Mouse (Mus musculus) ES-Bruce4 (cell line): ENCODE measurements around the gene Srrm4. TPM values are rescaled to one million over a fixed set of nuclear protein-coding genes. Genes with fewer than 3 reads are reported as not detected.

Experiments
- H3K27ac ChIP-seq: 2 replicates; pipeline ENCODE4 v1.5.1; 2012; ENCODE audit warnings: low read length, inconsistent platforms; ENCODE audit not compliant: insufficient read depth
- H3K27me3 ChIP-seq: 2 replicates; pipeline ENCODE4 v1.6.1; 2012; ENCODE audit warnings: mild to moderate bottlenecking, low read length, inconsistent platforms; ENCODE audit not compliant: control insufficient read depth, poor library complexity, insufficient read depth, severe bottlenecking
- H3K36me3 ChIP-seq: 2 replicates; pipeline ENCODE4 v1.6.1; 2012; ENCODE audit warnings: inconsistent platforms, mild to moderate bottlenecking, low read length, moderate library complexity; ENCODE audit not compliant: control insufficient read depth, poor library complexity, insufficient read depth, severe bottlenecking
- H3K4me1 ChIP-seq: one replicate; pipeline ENCODE4 v1.8.1; 2011; ENCODE audit warnings: low read length; ENCODE audit not compliant: control insufficient read depth, insufficient read depth
- H3K4me3 ChIP-seq: 2 replicates; pipeline ENCODE4 v1.5.1; 2011; ENCODE audit warnings: low read depth, mild to moderate bottlenecking, low read length
- H3K9ac ChIP-seq: 2 replicates; pipeline ENCODE4 v1.6.1; 2012; ENCODE audit warnings: low read depth, mild to moderate bottlenecking, inconsistent platforms; ENCODE audit not compliant: poor library complexity, severe bottlenecking
- H3K9me3 ChIP-seq: replicated peaks from 2 replicates; pipeline ENCODE4 v1.6.1; 2012; ENCODE audit warnings: mild to moderate bottlenecking, low read length, inconsistent platforms; ENCODE audit not compliant: control insufficient read depth, poor library complexity, insufficient read depth, severe bottlenecking
- CTCF ChIP-seq: IDR thresholded peaks from one replicate; pipeline ENCODE4 v1.8.1; 2011; ENCODE audit warnings: low read depth, low read length
- EP300 ChIP-seq: IDR thresholded peaks from 2 replicates; pipeline ENCODE4 v1.6.1; 2011; ENCODE audit warnings: low read depth, low read length; ENCODE audit not compliant: insufficient read depth
- POLR2A ChIP-seq: IDR thresholded peaks from one replicate; pipeline ENCODE4 v1.8.1; 2011; ENCODE audit warnings: low read length; ENCODE audit not compliant: insufficient read depth
- polyA plus RNA-seq: library from polyadenylated mRNA; stranded (reverse); fragments of >200 nt; gene quantifications from 2 replicates; pipeline ENCODE4 v1.2.4, GENCODE M21; 2011; ENCODE audit warnings: low read depth; ENCODE audit not compliant: missing spikeins, insufficient read depth, insufficient read length

Srrm4 gene
- polyA plus RNA-seq, 1 experiment: 0.48 TPM

- TF ChIP-seq EP300 (no peak), CTCF (no peak), POLR2A (no peak)
These were observed 81.4 kb downstream of the Srrm4 start for GRCm38 (mm10) chr5:116510229-116510628.

GRCm38 (mm10) chr5:116501342-116501741 is 90.3 kb downstream of the Srrm4 start:
- Histone ChIP-seq H3K4me3 (no peak overlapping the region), H3K27ac (no peak overlapping the region), H3K9me3 (no peaks in the 10 kb centered on the region), H3K27me3 (no peaks in the 10 kb centered on the region), H3K4me1 (no peaks in the 10 kb centered on the region), H3K36me3 (no peaks in the 10 kb centered on the region), H3K9ac (no peak overlapping the region)
- TF ChIP-seq POLR2A (no peak), CTCF (no peak), EP300 (no peak)

More at GRCm38 (mm10) chr5:116510229-116510628, 81.4 kb downstream of the Srrm4 start:
- Histone ChIP-seq H3K4me3 (no peak overlapping the region), H3K9me3 (no peaks in the 10 kb centered on the region), H3K36me3 (no peaks in the 10 kb centered on the region), H3K27ac (no peak overlapping the region), H3K4me1 (no peaks in the 10 kb centered on the region), H3K9ac (no peak overlapping the region), H3K27me3 (no peaks in the 10 kb centered on the region; the same call in 1 of the 2 replicates)

GRCm38 (mm10) chr5:116498880-116499640 is 92.6 kb downstream of the Srrm4 start:
- TF ChIP-seq EP300: no peak
- TF ChIP-seq CTCF: no peak
- TF ChIP-seq POLR2A: no peak
- Histone ChIP-seq H3K4me3 (no peak overlapping the region), H3K27me3 (no peaks in the 10 kb centered on the region), H3K36me3 (no peaks in the 10 kb centered on the region), H3K9me3 (no peaks in the 10 kb centered on the region), H3K4me1 (no peaks in the 10 kb centered on the region), H3K27ac (no peak overlapping the region), H3K9ac (no peak overlapping the region)

GRCm38 (mm10) chr5:116497866-116498265 is 93.8 kb downstream of the Srrm4 start:
- Histone ChIP-seq H3K36me3 (no peaks in the 10 kb centered on the region), H3K4me3 (no peak overlapping the region), H3K9me3 (no peaks in the 10 kb centered on the region), H3K4me1 (no peaks in the 10 kb centered on the region), H3K9ac (no peak overlapping the region), H3K27ac (no peak overlapping the region), H3K27me3 (no peaks in the 10 kb centered on the region)
- TF ChIP-seq POLR2A: no peak
- TF ChIP-seq EP300: no peak
- TF ChIP-seq CTCF: no peak

GRCm38 (mm10) chr5:116497205-116497604 is 94.4 kb downstream of the Srrm4 start:
- Histone ChIP-seq H3K27ac (no peak overlapping the region), H3K9me3 (no peaks in the 10 kb centered on the region), H3K4me3 (no peak overlapping the region), H3K4me1 (no peaks in the 10 kb centered on the region), H3K27me3 (no peaks in the 10 kb centered on the region), H3K36me3 (no peaks in the 10 kb centered on the region), H3K9ac (no peak overlapping the region)
- peak; percentile 86 for TF ChIP-seq EP300
- no peak for TF ChIP-seq CTCF

GRCm38 (mm10) chr5:116496717-116497116 is 94.9 kb downstream of the Srrm4 start:
- TF ChIP-seq CTCF (no peak), POLR2A (no peak), EP300 (no peak)
- no peak overlapping the region for H3K4me3 ChIP-seq
- H3K4me1 ChIP-seq: no peaks in the 10 kb centered on the region
- no peaks in the 10 kb centered on the region for H3K36me3 ChIP-seq
- no peak overlapping the region for H3K9ac ChIP-seq
- H3K27ac ChIP-seq: no peak overlapping the region
- H3K27me3 ChIP-seq: no peaks in the 10 kb centered on the region
- H3K9me3 ChIP-seq: no peaks in the 10 kb centered on the region
